Mouse (Mus musculus) embryonic facial prominence, embryonic 12.5 days (tissue): ENCODE measurements around the gene Cnn2. TPM values are rescaled to one million over a fixed set of nuclear protein-coding genes. Genes with fewer than 3 reads are reported as not detected.

Source experiments
- ATAC-seq: fragments of 200-750 bp; cut with Nextera tagmentation; 2 replicates; pipeline ENCODE4 v1.8.0; 2017; ENCODE audit not compliant: insufficient number of reproducible peaks, insufficient read depth, low FRiP score, low TSS enrichment
- H3K27ac ChIP-seq: fragments of 300-500 bp; sonication (generic); 2 replicates; pipeline ENCODE4 v1.5.1; 2016; ENCODE audit warnings: mild to moderate bottlenecking
- H3K27me3 ChIP-seq: fragments of 300-500 bp; sonication (generic); 2 replicates; pipeline ENCODE4 v1.6.1; 2016; ENCODE audit warnings: mild to moderate bottlenecking, moderate library complexity
- H3K36me3 ChIP-seq: fragments of 300-500 bp; sonication (generic); 2 replicates; pipeline ENCODE4 v1.6.1; 2016; ENCODE audit warnings: mild to moderate bottlenecking
- H3K4me1 ChIP-seq: fragments of 300-500 bp; sonication (generic); 2 replicates; pipeline ENCODE4 v1.6.1; 2016
- H3K4me2 ChIP-seq: fragments of 300-500 bp; sonication (generic); replicated peaks from 2 replicates; pipeline ENCODE4 v1.6.1; 2016; ENCODE audit warnings: mild to moderate bottlenecking, moderate library complexity
- H3K4me3 ChIP-seq: fragments of 300-500 bp; sonication (generic); 2 replicates; pipeline ENCODE4 v1.5.1; 2016; ENCODE audit warnings: mild to moderate bottlenecking
- H3K9ac ChIP-seq: fragments of 300-500 bp; sonication (generic); 2 replicates; pipeline ENCODE4 v1.6.1; 2016; ENCODE audit warnings: mild to moderate bottlenecking, moderate library complexity
- H3K9me3 ChIP-seq: fragments of 300-500 bp; sonication (generic); 2 replicates; pipeline ENCODE4 v1.6.1; 2016; ENCODE audit warnings: mild to moderate bottlenecking, moderate library complexity
- WGBS: fragments of 180-500 bp; shearing (Covaris S2); methylation state at CpG from one replicate; pipeline ENCODE4 v1.1.7; 2016; 5-methylcytosine and 5-hydroxymethylcytosine counted together
- polyA plus RNA-seq: library from polyadenylated mRNA; unstranded; fragments of >200 nt; fragmentation: Nextera tagmentation; extraction: Ambion mirVana; gene quantifications from 2 replicates; pipeline ENCODE4 v1.2.1, GENCODE M21; 2016

Gene Cnn2
- polyA plus RNA-seq = 311 and 313 TPM in 2 replicates

- peak within 1 kb of the TSS; percentile 93 for H3K27ac ChIP-seq
- peak within 1 kb of the TSS; percentile 90 for H3K4me2 ChIP-seq
- peak within 1 kb of the TSS; percentile 60 for H3K4me3 ChIP-seq
- H3K9ac ChIP-seq = peak within 1 kb of the TSS; percentile 74
- WGBS = under 1% methylated on average over 59 of the region's 59 CpGs
- H3K9me3 ChIP-seq = peaks cover 8% of the 10 kb centered on the region; the same call in 1 of the 2 replicates
- ATAC-seq = no peak
- H3K36me3 ChIP-seq = peaks cover 30% of the 10 kb centered on the region
- no peaks in the 10 kb centered on the region; the same call in 1 of the 2 replicates for H3K27me3 ChIP-seq
- peaks cover 35% of the 10 kb centered on the region for H3K4me1 ChIP-seq
Observed at GRCm38 (mm10) chr10:79988506-79989271, at the start of gene Cnn2. Cnn2 (plus strand) TSS chr10:79988584.

GRCm38 (mm10) chr10:79940749-79941148, 47.6 kb upstream of the Cnn2 start:
- WGBS = 63% methylated on average over 7 of the region's 7 CpGs
- no peaks in the 10 kb centered on the region for H3K9me3 ChIP-seq
- H3K4me2 ChIP-seq = no peak overlapping the region
- no peak overlapping the region for H3K4me3 ChIP-seq
- H3K27ac ChIP-seq = no peak overlapping the region
- H3K9ac ChIP-seq = no peak overlapping the region
- ATAC-seq = no peak
- peaks cover 40% of the 10 kb centered on the region; the same call in 1 of the 2 replicates for H3K36me3 ChIP-seq
- H3K4me1 ChIP-seq = peaks cover 26% of the 10 kb centered on the region
- H3K27me3 ChIP-seq = no peaks in the 10 kb centered on the region

GRCm38 (mm10) chr10:79942988-79943387, 45.4 kb upstream of the Cnn2 start:
- Histone ChIP-seq H3K27ac (no peak overlapping the region), H3K36me3 (peaks cover 22% of the 10 kb centered on the region; the same call in 1 of the 2 replicates), H3K9ac (no peak overlapping the region), H3K4me3 (no peak overlapping the region), H3K4me1 (peaks cover 32% of the 10 kb centered on the region), H3K9me3 (no peaks in the 10 kb centered on the region), H3K27me3 (no peaks in the 10 kb centered on the region), H3K4me2 (no peak overlapping the region)
- 80% methylated on average over 1 of the region's 1 CpGs for WGBS
- ATAC-seq = no peak

- Histone ChIP-seq H3K9ac (no peak overlapping the region), H3K4me3 (no peak overlapping the region), H3K4me2 (no peak overlapping the region), H3K36me3 (peaks cover 21% of the 10 kb centered on the region), H3K27me3 (no peaks in the 10 kb centered on the region), H3K27ac (no peak overlapping the region), H3K4me1 (peaks cover 32% of the 10 kb centered on the region), H3K9me3 (no peaks in the 10 kb centered on the region)
- 83% methylated on average over 9 of the region's 9 CpGs for whole genome bisulfite sequencing
- no peak for ATAC-seq
Observed at GRCm38 (mm10) chr10:79943471-79943901, 44.9 kb upstream of the Cnn2 start.

- peaks cover 33% of the 10 kb centered on the region for H3K36me3 ChIP-seq
Observed at GRCm38 (mm10) chr10:79945507-79946234, 42.7 kb upstream of the Cnn2 start.

GRCm38 (mm10) chr10:79946752-79947322, 41.5 kb upstream of the Cnn2 start:
- no peak overlapping the region for H3K4me2 ChIP-seq
- H3K9me3 ChIP-seq = no peaks in the 10 kb centered on the region
- 0 out of 2 replicates have a peak overlapping the region, but pooled peaks have one; percentile 25 for H3K9ac ChIP-seq
- peaks cover 32% of the 10 kb centered on the region for H3K4me1 ChIP-seq
- 0 out of 2 replicates have a peak overlapping the region, but pooled peaks have one; percentile 0 for H3K4me3 ChIP-seq
- peak overlapping the region; percentile 73 for H3K27ac ChIP-seq
- no peak for ATAC-seq
- H3K27me3 ChIP-seq = no peaks in the 10 kb centered on the region
- peaks cover 40% of the 10 kb centered on the region for H3K36me3 ChIP-seq
- WGBS = 10% methylated on average over 7 of the region's 7 CpGs

More at GRCm38 (mm10) chr10:79945507-79946234, 42.7 kb upstream of the Cnn2 start:
- H3K9me3 ChIP-seq = no peaks in the 10 kb centered on the region
- ATAC-seq = no peak
- H3K9ac ChIP-seq = 0 out of 2 replicates have a peak overlapping the region, but pooled peaks have one; percentile 25
- H3K4me2 ChIP-seq = peak overlapping the region; percentile 10; the same call in 1 of the 2 replicates
- no peaks in the 10 kb centered on the region for H3K27me3 ChIP-seq
- H3K4me1 ChIP-seq = peaks cover 32% of the 10 kb centered on the region
- H3K27ac ChIP-seq = peak overlapping the region; percentile 73
- 19% methylated on average over 16 of the region's 16 CpGs for WGBS
- no peak overlapping the region for H3K4me3 ChIP-seq

- Histone ChIP-seq H3K36me3 (peaks cover 39% of the 10 kb centered on the region), H3K27ac (0 out of 2 replicates have a peak overlapping the region, but pooled peaks have one; percentile 73), H3K9me3 (no peaks in the 10 kb centered on the region), H3K9ac (no peak overlapping the region), H3K4me3 (no peak overlapping the region), H3K4me2 (no peak overlapping the region), H3K27me3 (no peaks in the 10 kb centered on the region), H3K4me1 (peaks cover 32% of the 10 kb centered on the region)
- 65% methylated on average over 6 of the region's 6 CpGs for WGBS
- ATAC-seq = no peak
Observed at GRCm38 (mm10) chr10:79947502-79947901, 40.9 kb upstream of the Cnn2 start.

GRCm38 (mm10) chr10:79949873-79950272, 38.5 kb upstream of the Cnn2 start:
- H3K4me1 ChIP-seq = peaks cover 24% of the 10 kb centered on the region
- WGBS = 83% methylated on average over 4 of the region's 4 CpGs
- H3K4me3 ChIP-seq = no peak overlapping the region
- no peak overlapping the region for H3K9ac ChIP-seq
- no peak overlapping the region for H3K27ac ChIP-seq
- no peaks in the 10 kb centered on the region for H3K27me3 ChIP-seq
- no peak overlapping the region for H3K4me2 ChIP-seq
- H3K36me3 ChIP-seq = peaks cover 48% of the 10 kb centered on the region
- no peaks in the 10 kb centered on the region for H3K9me3 ChIP-seq
- ATAC-seq = no peak

- 87% methylated on average over 18 of the region's 18 CpGs for WGBS
- H3K36me3 ChIP-seq = peaks cover 48% of the 10 kb centered on the region
- no peak overlapping the region for H3K27ac ChIP-seq
Observed at GRCm38 (mm10) chr10:79950661-79951060, 37.7 kb upstream of the Cnn2 start.

GRCm38 (mm10) chr10:79953946-79954345, 34.4 kb upstream of the Cnn2 start:
- WGBS = 85% methylated on average over 6 of the region's 6 CpGs
- Histone ChIP-seq H3K4me1 (peaks cover 6% of the 10 kb centered on the region; the same call in 1 of the 2 replicates), H3K4me3 (no peak overlapping the region), H3K4me2 (no peak overlapping the region), H3K9ac (no peak overlapping the region), H3K36me3 (peaks cover 39% of the 10 kb centered on the region), H3K27ac (no peak overlapping the region), H3K27me3 (no peaks in the 10 kb centered on the region), H3K9me3 (no peaks in the 10 kb centered on the region)
- no peak for ATAC-seq

More at GRCm38 (mm10) chr10:79950661-79951060, 37.7 kb upstream of the Cnn2 start:
- H3K4me3 ChIP-seq = no peak overlapping the region
- no peak overlapping the region for H3K4me2 ChIP-seq
- H3K27me3 ChIP-seq = no peaks in the 10 kb centered on the region
- H3K9ac ChIP-seq = no peak overlapping the region
- no peak for ATAC-seq
- peaks cover 19% of the 10 kb centered on the region for H3K4me1 ChIP-seq
- no peaks in the 10 kb centered on the region for H3K9me3 ChIP-seq

- 73% methylated on average over 9 of the region's 9 CpGs for WGBS
- no peak for ATAC-seq
- Histone ChIP-seq H3K36me3 (peaks cover 22% of the 10 kb centered on the region), H3K9me3 (no peaks in the 10 kb centered on the region), H3K27me3 (no peaks in the 10 kb centered on the region), H3K4me2 (no peak overlapping the region), H3K27ac (no peak overlapping the region), H3K9ac (peak overlapping the region; percentile 15; the same call in 1 of the 2 replicates), H3K4me1 (peaks cover 8% of the 10 kb centered on the region), H3K4me3 (no peak overlapping the region)
Observed at GRCm38 (mm10) chr10:79955691-79956090, 32.7 kb upstream of the Cnn2 start.
